In the genomic region with DNA sequence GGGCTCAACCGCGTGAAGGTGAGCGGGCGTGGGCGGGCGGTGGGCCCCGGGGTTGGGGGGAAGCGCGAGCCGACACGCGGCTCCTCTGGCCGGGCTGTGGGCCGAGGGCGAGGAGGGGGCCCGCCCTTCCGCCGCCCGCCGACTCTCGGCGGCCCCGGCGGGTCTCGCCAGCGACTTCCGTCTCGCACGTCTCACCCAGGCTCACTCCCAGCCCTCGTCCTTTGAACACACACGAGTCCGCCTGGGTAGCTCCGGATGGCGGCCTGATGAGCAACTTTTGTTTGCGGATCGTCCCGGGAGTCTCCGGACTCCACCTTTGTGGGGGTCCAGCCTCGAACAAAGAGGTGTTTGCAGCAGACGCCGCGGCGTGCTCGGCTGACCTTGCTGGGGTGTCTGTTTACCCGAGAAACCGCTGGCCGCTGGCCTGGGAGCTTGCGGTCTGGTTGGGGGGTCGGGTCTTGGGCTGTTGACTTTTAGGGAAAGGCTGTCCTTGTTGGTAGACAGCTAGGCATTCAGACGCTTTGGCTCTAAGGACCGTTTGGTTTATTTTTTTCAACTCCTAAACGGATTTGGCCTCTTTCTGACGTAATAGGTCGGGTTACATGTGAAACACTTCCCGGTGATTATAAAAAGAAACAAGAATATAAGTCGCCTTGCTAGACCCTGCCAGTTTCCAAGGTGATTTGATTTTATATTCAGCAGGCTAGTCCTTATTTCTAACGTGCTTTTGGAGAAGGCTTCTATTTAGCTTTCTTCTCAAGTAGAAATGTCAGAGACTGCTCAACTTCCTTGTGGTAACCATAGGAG, we compare ENCODE assay signal across 8 mouse cellular contexts. TPM values are rescaled to one million over a fixed set of nuclear protein-coding genes. Genes with fewer than 3 reads are reported as not detected.
A peak's percentile ranks its signal among the peaks of the same experiment; 100 is the strongest.
DNase-seq lines count a peak whose midpoint lies in the region; ATAC-seq and TF ChIP-seq lines count a peak whose summit lies in the region.

No protein-coding gene starts in this region.

- peak overlapping the region; percentile 71 for H3K4me2 ChIP-seq in forebrain, embryonic 13.5 days
- peak overlapping the region; percentile 64 for H3K4me2 ChIP-seq in hindbrain, embryonic 14.5 days (replicated peaks)
- H3K4me2 ChIP-seq in midbrain, embryonic 16.5 days (ENCODE audit: low read length) = peak overlapping the region; percentile 54
- peak overlapping the region; percentile 71 for H3K4me2 ChIP-seq in stomach, embryonic 15.5 days

- no peak for TF ChIP-seq POLR2A in bone marrow, adult 2 months (IDR thresholded peaks at IDR 0.05; ENCODE audit: borderline replicate concordance, control insufficient read depth, low read depth, low read length)
- peak; percentile 46; the same call in 1 of the 2 replicates for TF ChIP-seq POLR2A in liver, adult 2 months (IDR thresholded peaks at IDR 0.05; ENCODE audit: extremely low read depth, insufficient read depth, low read length)

- peak overlapping the region; percentile 91 for H3K4me3 ChIP-seq in bone marrow, adult 2 months (replicated peaks; ENCODE audit: control insufficient read depth, low read depth, low read length)
- peak overlapping the region; percentile 84 for H3K4me3 ChIP-seq in forebrain, embryonic 13.5 days
- H3K4me3 ChIP-seq in hindbrain, embryonic 14.5 days (replicated peaks; ENCODE audit: low read length) = peak overlapping the region; percentile 85
- peak overlapping the region; percentile 100 for H3K4me3 ChIP-seq in liver, adult 2 months (ENCODE audit: insufficient read depth, low read depth, low read length)
- peak overlapping the region; percentile 74 for H3K4me3 ChIP-seq in midbrain, embryonic 16.5 days (ENCODE audit: low read depth, low read length)
- peak overlapping the region; percentile 94 for H3K4me3 ChIP-seq in stomach, embryonic 15.5 days (replicated peaks)

- H3K79me2 ChIP-seq in liver, adult 2 months (ENCODE audit: control insufficient read depth, insufficient read depth, low read length) = peaks cover 19% of the 10 kb centered on the region; the same call in 1 of the 2 replicates

- ATAC-seq in forebrain, embryonic 13.5 days = peak; percentile 80; the same call in 1 of the 2 replicates
- no peak; the same call in 1 of the 2 replicates for ATAC-seq in hindbrain, embryonic 14.5 days (ENCODE audit: low FRiP score)
- ATAC-seq in midbrain, embryonic 16.5 days = peak; percentile 85
- peak; percentile 64 for ATAC-seq in stomach, embryonic 15.5 days (ENCODE audit: insufficient read depth, low FRiP score, low read depth)

- under 1% methylated on average over 57 of the region's 57 CpGs for WGBS in bone marrow, adult 2 months
- WGBS in forebrain, embryonic 13.5 days = under 1% methylated on average over 40 of the region's 57 CpGs
- 1% methylated on average over 44 of the region's 57 CpGs for WGBS in hindbrain, embryonic 14.5 days
- under 1% methylated on average over 57 of the region's 57 CpGs for WGBS in liver, adult 2 months
- 0% methylated on average over 56 of the region's 57 CpGs for WGBS in midbrain, embryonic 16.5 days
- WGBS in stomach, embryonic 15.5 days = under 1% methylated on average over 52 of the region's 57 CpGs

- no peak for TF ChIP-seq CTCF in bone marrow, adult 2 months (IDR thresholded peaks at IDR 0.05; ENCODE audit: control insufficient read depth, insufficient read depth, low read length)
- no peak for TF ChIP-seq CTCF in liver, adult 2 months (IDR thresholded peaks at IDR 0.05; ENCODE audit: low read depth, low read length)

- no peaks in the 10 kb centered on the region for H3K9me3 ChIP-seq in forebrain, embryonic 13.5 days (replicated peaks)
- no peaks in the 10 kb centered on the region for H3K9me3 ChIP-seq in hindbrain, embryonic 14.5 days (ENCODE audit: control insufficient read depth, low read length)
- H3K9me3 ChIP-seq in midbrain, embryonic 16.5 days (replicated peaks; ENCODE audit: control insufficient read depth, low read length, poor library complexity, severe bottlenecking) = no peaks in the 10 kb centered on the region
- H3K9me3 ChIP-seq in stomach, embryonic 15.5 days = no peaks in the 10 kb centered on the region

- H3K9ac ChIP-seq in forebrain, embryonic 13.5 days = peak overlapping the region; percentile 89
- H3K9ac ChIP-seq in hindbrain, embryonic 14.5 days = peak overlapping the region; percentile 78
- peak overlapping the region; percentile 84 for H3K9ac ChIP-seq in liver, adult 2 months (ENCODE audit: low read depth, low read length)
- H3K9ac ChIP-seq in midbrain, embryonic 16.5 days (ENCODE audit: low read depth, low read length) = peak overlapping the region; percentile 61
- peak overlapping the region; percentile 96 for H3K9ac ChIP-seq in stomach, embryonic 15.5 days

- DNase-seq in right cerebral cortex, postnatal 25 days = peak; percentile 28
- no peak for DNase-seq in right cerebral cortex, postnatal 14 days
- DNase-seq in hindbrain, embryonic 14.5 days (ENCODE audit: low spot score) = peak; percentile 52
- DNase-seq in liver, adult 2 months (ENCODE audit: extremely low read depth, low read depth, low spot score) = peak; percentile 77

- no peaks in the 10 kb centered on the region for H3K27me3 ChIP-seq in forebrain, embryonic 13.5 days
- no peaks in the 10 kb centered on the region for H3K27me3 ChIP-seq in hindbrain, embryonic 14.5 days (ENCODE audit: control insufficient read depth, insufficient read depth, low read length)
- no peaks in the 10 kb centered on the region for H3K27me3 ChIP-seq in liver, adult 2 months (ENCODE audit: control insufficient read depth, insufficient read depth, low read length)
- H3K27me3 ChIP-seq in midbrain, embryonic 16.5 days (ENCODE audit: control insufficient read depth, insufficient read depth, low read depth, low read length) = no peaks in the 10 kb centered on the region
- no peaks in the 10 kb centered on the region for H3K27me3 ChIP-seq in stomach, embryonic 15.5 days (replicated peaks)

- peaks cover 17% of the 10 kb centered on the region for H3K36me3 ChIP-seq in forebrain, embryonic 13.5 days (ENCODE audit: poor library complexity, severe bottlenecking)
- H3K36me3 ChIP-seq in hindbrain, embryonic 14.5 days (replicated peaks; ENCODE audit: control insufficient read depth, insufficient read depth) = peaks cover 22% of the 10 kb centered on the region
- H3K36me3 ChIP-seq in liver, adult 2 months (ENCODE audit: control insufficient read depth, insufficient read depth, low read length) = peaks cover 12% of the 10 kb centered on the region
- H3K36me3 ChIP-seq in midbrain, embryonic 16.5 days (ENCODE audit: control insufficient read depth, insufficient read depth, low read length) = peaks cover 5% of the 10 kb centered on the region
- H3K36me3 ChIP-seq in stomach, embryonic 15.5 days = no peaks in the 10 kb centered on the region; the same call in 1 of the 2 replicates

- H3K4me1 ChIP-seq in bone marrow, adult 2 months (ENCODE audit: control insufficient read depth, insufficient read depth, low read length) = peaks cover 2% of the 10 kb centered on the region
- H3K4me1 ChIP-seq in forebrain, embryonic 13.5 days = peaks cover 21% of the 10 kb centered on the region
- H3K4me1 ChIP-seq in hindbrain, embryonic 14.5 days (replicated peaks; ENCODE audit: control insufficient read depth, insufficient read depth, low read length) = peaks cover 13% of the 10 kb centered on the region
- peaks cover 21% of the 10 kb centered on the region for H3K4me1 ChIP-seq in liver, adult 2 months (ENCODE audit: control insufficient read depth, insufficient read depth, low read length)
- H3K4me1 ChIP-seq in midbrain, embryonic 16.5 days (ENCODE audit: control insufficient read depth, insufficient read depth, low read length) = peaks cover 11% of the 10 kb centered on the region
- H3K4me1 ChIP-seq in stomach, embryonic 15.5 days = peaks cover 14% of the 10 kb centered on the region; the same call in 1 of the 2 replicates

- H3K27ac ChIP-seq in bone marrow, adult 2 months (ENCODE audit: control insufficient read depth, insufficient read depth, low read depth, low read length, poor library complexity) = peak overlapping the region; percentile 98
- peak overlapping the region; percentile 75 for H3K27ac ChIP-seq in forebrain, embryonic 13.5 days
- H3K27ac ChIP-seq in hindbrain, embryonic 14.5 days = peak overlapping the region; percentile 79
- H3K27ac ChIP-seq in liver, adult 2 months (replicated peaks; ENCODE audit: insufficient read depth, low read depth, low read length) = peak overlapping the region; percentile 96
- peak overlapping the region; percentile 69 for H3K27ac ChIP-seq in midbrain, embryonic 16.5 days (ENCODE audit: low read length)
- H3K27ac ChIP-seq in stomach, embryonic 15.5 days = peak overlapping the region; percentile 96

RNA-seq across cellular contexts. Expression of a gene that starts 0.6 kb away (rescaled TPM):
- polyA plus RNA-seq in bone marrow, adult 2 months (2011; ENCODE audit: insufficient read depth, insufficient read length, low replicate concordance, missing spikeins) = 41.2 and 87.8 TPM in 2 replicates
- polyA plus RNA-seq in forebrain, embryonic 13.5 days (2015; fragmentation: Nextera tagmentation; extraction: Ambion mirVana) = 754 and 826 TPM in 2 replicates
- polyA plus RNA-seq in hindbrain, embryonic 14.5 days (2014; fragmentation: Nextera tagmentation; extraction: Ambion mirVana) = 339 and 421 TPM in 2 replicates
- 198 and 243 TPM in 2 replicates for total RNA-seq in liver, adult 2 months (2014; rRNA removed)
- 284 and 439 TPM in 2 replicates for polyA plus RNA-seq in liver, adult 2 months (2012; rRNA removed)
- 256 and 276 TPM in 2 replicates for polyA plus RNA-seq in midbrain, embryonic 16.5 days (2015; fragmentation: Nextera tagmentation; extraction: Ambion mirVana)
- polyA plus RNA-seq in stomach, embryonic 15.5 days (2015; fragmentation: Nextera tagmentation; extraction: Ambion mirVana) = 992 and 1,078 TPM in 2 replicates

RNA-seq across cellular contexts. Expression of a gene that starts 0.7 kb away (rescaled TPM):
- 14.4 TPM in 1 of 2 replicates, not detected in the other for polyA plus RNA-seq in bone marrow, adult 2 months (2011; ENCODE audit: insufficient read depth, insufficient read length, low replicate concordance, missing spikeins)
- 4.2 and 4.5 TPM in 2 replicates for polyA plus RNA-seq in forebrain, embryonic 13.5 days (2015; fragmentation: Nextera tagmentation; extraction: Ambion mirVana)
- polyA plus RNA-seq in hindbrain, embryonic 14.5 days (2014; fragmentation: Nextera tagmentation; extraction: Ambion mirVana) = 4.0 and 6.0 TPM in 2 replicates
- 3.0 and 5.1 TPM in 2 replicates for total RNA-seq in liver, adult 2 months (2014; rRNA removed)
- 0.21 and 0.57 TPM in 2 replicates for polyA plus RNA-seq in liver, adult 2 months (2012; rRNA removed)
- polyA plus RNA-seq in midbrain, embryonic 16.5 days (2015; fragmentation: Nextera tagmentation; extraction: Ambion mirVana) = 4.6 TPM in 2 replicates
- polyA plus RNA-seq in stomach, embryonic 15.5 days (2015; fragmentation: Nextera tagmentation; extraction: Ambion mirVana) = 4.2 and 5.4 TPM in 2 replicates

RNA-seq across cellular contexts. Expression of a gene that starts 21.0 kb away (rescaled TPM):
- 35.1 and 55.3 TPM in 2 replicates for polyA plus RNA-seq in bone marrow, adult 2 months (2011; ENCODE audit: insufficient read depth, insufficient read length, low replicate concordance, missing spikeins)
- polyA plus RNA-seq in forebrain, embryonic 13.5 days (2015; fragmentation: Nextera tagmentation; extraction: Ambion mirVana) = 62.5 and 67.5 TPM in 2 replicates
- 35.4 and 40.7 TPM in 2 replicates for polyA plus RNA-seq in hindbrain, embryonic 14.5 days (2014; fragmentation: Nextera tagmentation; extraction: Ambion mirVana)
- total RNA-seq in liver, adult 2 months (2014; rRNA removed) = 22.0 and 25.0 TPM in 2 replicates
- 5.3 and 6.3 TPM in 2 replicates for polyA plus RNA-seq in liver, adult 2 months (2012; rRNA removed)
- polyA plus RNA-seq in midbrain, embryonic 16.5 days (2015; fragmentation: Nextera tagmentation; extraction: Ambion mirVana) = 37.4 and 39.9 TPM in 2 replicates
- polyA plus RNA-seq in stomach, embryonic 15.5 days (2015; fragmentation: Nextera tagmentation; extraction: Ambion mirVana) = 49.7 and 51.6 TPM in 2 replicates

RNA-seq across cellular contexts. Expression of a gene that starts 50.6 kb away (rescaled TPM):
- 0.63 and 3.3 TPM in 2 replicates for polyA plus RNA-seq in bone marrow, adult 2 months (2011; ENCODE audit: insufficient read depth, insufficient read length, low replicate concordance, missing spikeins)
- polyA plus RNA-seq in forebrain, embryonic 13.5 days (2015; fragmentation: Nextera tagmentation; extraction: Ambion mirVana) = 3.1 and 3.5 TPM in 2 replicates
- 4.7 and 6.4 TPM in 2 replicates for polyA plus RNA-seq in hindbrain, embryonic 14.5 days (2014; fragmentation: Nextera tagmentation; extraction: Ambion mirVana)
- 19.5 and 20.0 TPM in 2 replicates for total RNA-seq in liver, adult 2 months (2014; rRNA removed)
- 2.2 and 2.5 TPM in 2 replicates for polyA plus RNA-seq in liver, adult 2 months (2012; rRNA removed)
- polyA plus RNA-seq in midbrain, embryonic 16.5 days (2015; fragmentation: Nextera tagmentation; extraction: Ambion mirVana) = 4.3 and 4.4 TPM in 2 replicates
- polyA plus RNA-seq in stomach, embryonic 15.5 days (2015; fragmentation: Nextera tagmentation; extraction: Ambion mirVana) = 10.9 and 11.3 TPM in 2 replicates
